Mouse (Mus musculus) thymus, postnatal 14 days (tissue): ENCODE results near the gene C330007P06Rik.
"Not testable (repeated sequence)": the region's sequence is repeated elsewhere in the genome, so short reads cannot be mapped to it uniquely, and the experiment has no call there.

Source experiments
- DNase-seq: peaks from one replicate; pipeline ENCODE4 v3.0.0; 2021

Gene C330007P06Rik

GRCm38 (mm10) chrX:36796734-36797133 lies 77.2 kb downstream of the C330007P06Rik start:
- DNase-seq: not testable (repeated sequence)

- DNase-seq: peak; percentile 86
Measured at GRCm38 (mm10) chrX:36796163-36796581, 77.7 kb downstream of the C330007P06Rik start.

DNA sequence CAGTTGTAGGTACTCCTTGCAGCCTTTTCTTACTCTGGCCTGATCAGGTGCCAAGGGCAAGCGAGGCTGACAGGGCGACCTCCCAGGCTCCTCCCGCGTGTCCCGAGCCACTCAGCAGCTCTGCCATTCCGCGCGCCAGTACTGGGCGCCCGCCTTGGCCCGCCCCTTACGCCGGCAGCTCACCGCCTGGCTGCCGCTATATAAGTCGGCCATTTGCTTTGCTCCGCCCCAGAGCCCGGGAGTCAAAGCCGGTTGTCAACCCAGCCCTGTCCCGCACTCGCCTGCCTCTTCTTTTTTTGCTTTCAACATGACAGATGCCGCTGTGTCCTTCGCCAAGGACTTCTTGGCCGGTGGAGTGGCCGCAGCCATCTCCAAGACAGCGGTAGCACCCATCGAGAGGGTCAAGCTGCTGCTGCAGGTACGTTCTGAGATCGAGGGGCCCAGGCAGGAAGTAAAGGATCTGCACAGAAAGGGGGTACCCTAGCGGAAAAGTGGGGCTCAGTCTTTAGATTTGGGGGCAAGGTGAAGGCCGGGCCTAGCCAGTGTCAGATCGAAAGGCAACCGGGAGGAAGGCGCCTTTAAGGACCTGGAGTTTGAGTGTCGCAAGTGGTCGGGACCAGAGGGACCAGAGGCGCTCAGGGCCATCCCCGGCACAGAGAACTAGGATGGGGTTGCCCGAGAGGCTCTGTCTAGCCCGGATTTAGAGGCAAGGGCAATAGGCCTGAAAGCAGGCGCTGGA lies 78.3 kb downstream of the C330007P06Rik start, which contains the start of gene Slc25a5:
Gene Slc25a5, plus strand, starts transcription at position 228 of the 739 bp plus-strand sequence.
- DNase-seq: peak; percentile 89

DNA sequence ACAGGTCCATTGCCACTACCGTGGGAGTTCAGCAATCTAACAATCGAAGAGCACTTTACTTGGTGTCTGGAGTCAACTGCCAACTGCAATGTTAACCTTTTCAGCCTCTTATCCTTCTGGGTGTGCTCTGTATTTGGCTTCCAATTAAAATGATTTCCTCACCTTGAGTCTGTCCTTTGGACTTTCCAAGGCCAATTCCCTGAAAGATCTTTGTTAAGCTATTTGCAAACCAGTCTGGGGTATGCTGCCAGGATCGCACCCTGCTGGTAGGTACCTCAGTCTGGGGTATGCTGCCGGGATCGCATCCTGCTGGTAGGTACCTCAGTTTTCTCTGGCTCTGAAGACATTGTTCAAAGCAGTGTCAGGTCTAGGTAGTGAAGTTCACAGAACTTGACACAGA lies 79.3 kb downstream of the C330007P06Rik start:
- peak; percentile 6 for DNase-seq

GRCm38 (mm10) chrX:36789360-36789759 lies 84.6 kb downstream of the C330007P06Rik start:
- no peak for DNase-seq

GRCm38 (mm10) chrX:36777694-36778093 lies 96.2 kb downstream of the C330007P06Rik start:
- no peak for DNase-seq

DNA sequence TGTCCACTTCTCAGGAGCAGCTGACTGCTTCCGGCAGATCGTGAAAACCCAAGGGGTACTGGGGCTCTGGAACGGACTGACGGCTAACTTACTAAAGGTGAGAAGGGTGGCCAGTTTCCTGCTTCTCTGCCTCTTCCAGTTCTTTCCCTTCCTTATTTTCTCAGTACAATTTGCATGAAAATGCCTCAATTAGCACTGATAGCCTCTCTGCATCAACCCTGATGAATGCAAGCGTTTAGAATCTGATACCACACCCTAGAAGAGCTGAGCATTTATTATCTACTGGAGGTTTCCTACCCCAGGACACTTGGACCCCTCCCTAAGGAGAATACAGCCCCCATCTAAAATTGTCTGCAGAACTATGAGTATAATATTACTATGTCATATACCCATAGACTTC lies 98.4 kb downstream of the C330007P06Rik start:
- DNase-seq: no peak
